9 mouse cellular contexts compared by ENCODE assay signal in genomic region chr1:43361455-43361863, GRCm38 (mm10).
DNase-seq lines count a peak whose midpoint lies in the region; ATAC-seq lines count a peak whose summit lies in the region.
"Had no signal": no experiment of that assay in that cellular context is flagged by ENCODE, and none has a peak within 500 bp of the region (broad histone marks: within the 10 kb centered on the region; RNA-seq: fewer than 3 reads in every experiment).

No protein-coding gene starts in this region.

- no peak overlapping the region; the same call in 1 of the 2 replicates for H3K4me2 ChIP-seq in heart, embryonic 16.5 days (ENCODE audit: low read depth, low read length)

- H3K9me3 ChIP-seq in heart, embryonic 16.5 days (replicated peaks; ENCODE audit: control insufficient read depth, low read length): no peaks in the 10 kb centered on the region
- H3K9me3 ChIP-seq in limb, embryonic 10.5 days (replicated peaks): no peaks in the 10 kb centered on the region

- H3K27ac ChIP-seq in heart, embryonic 16.5 days (ENCODE audit: low read length): no peak overlapping the region
- H3K27ac ChIP-seq in limb, embryonic 10.5 days: peak overlapping the region; percentile 58

- H3K4me1 ChIP-seq in heart, embryonic 16.5 days (ENCODE audit: control insufficient read depth, insufficient read depth, low read length): peaks cover 13% of the 10 kb centered on the region
- peaks cover 31% of the 10 kb centered on the region for H3K4me1 ChIP-seq in limb, embryonic 10.5 days

- WGBS in heart, embryonic 16.5 days: 29% methylated on average over 3 of the region's 3 CpGs
- 28% methylated on average over 3 of the region's 3 CpGs for WGBS in limb, embryonic 10.5 days

- no peaks in the 10 kb centered on the region for H3K27me3 ChIP-seq in heart, embryonic 16.5 days (ENCODE audit: control insufficient read depth, insufficient read depth, low read length)
- H3K27me3 ChIP-seq in limb, embryonic 10.5 days (ENCODE audit: low read depth, poor library complexity, severe bottlenecking): no peaks in the 10 kb centered on the region

- no peak overlapping the region for H3K4me3 ChIP-seq in heart, embryonic 16.5 days (ENCODE audit: low read length)
- H3K4me3 ChIP-seq in limb, embryonic 10.5 days: no peak overlapping the region

- DNase-seq in heart, adult 11 months: no peak
- DNase-seq in thymus, postnatal 4 days: peak; percentile 15
- DNase-seq in thymus, postnatal 10 days (ENCODE audit: low spot score in 2 of 2): no peak
- no peak for DNase-seq in limb, embryonic 10.5 days (ENCODE audit: low spot score)
- no peak for DNase-seq in cerebellum, adult 18-20 months
- DNase-seq in layer of hippocampus, adult 9-10 months (ENCODE audit: low spot score): no peak
- no peak for DNase-seq in left cerebral cortex, adult 18-20 months (ENCODE audit: low spot score in 2 of 2)
- DNase-seq: cerebellum, adult 9-11 months had no signal

- H3K9ac ChIP-seq in heart, embryonic 16.5 days (ENCODE audit: low read length): no peak overlapping the region

- no peaks in the 10 kb centered on the region for H3K36me3 ChIP-seq in heart, embryonic 16.5 days (ENCODE audit: control insufficient read depth, insufficient read depth)
- no peaks in the 10 kb centered on the region for H3K36me3 ChIP-seq in limb, embryonic 10.5 days

- ATAC-seq in heart, embryonic 16.5 days (replicated peaks; ENCODE audit: extremely low read depth, insufficient read depth, low FRiP score): 0 out of 2 replicates have a peak, but pooled peaks have one; percentile 32
